Mouse (Mus musculus): Measurements from ENCODE around the gene Gm36864. TPM values are rescaled to one million over a fixed set of nuclear protein-coding genes. Genes with fewer than 3 reads are reported as not detected.

The Gm36864 gene
- polyA plus RNA-seq, 1 experiment, result not detected

DNA sequence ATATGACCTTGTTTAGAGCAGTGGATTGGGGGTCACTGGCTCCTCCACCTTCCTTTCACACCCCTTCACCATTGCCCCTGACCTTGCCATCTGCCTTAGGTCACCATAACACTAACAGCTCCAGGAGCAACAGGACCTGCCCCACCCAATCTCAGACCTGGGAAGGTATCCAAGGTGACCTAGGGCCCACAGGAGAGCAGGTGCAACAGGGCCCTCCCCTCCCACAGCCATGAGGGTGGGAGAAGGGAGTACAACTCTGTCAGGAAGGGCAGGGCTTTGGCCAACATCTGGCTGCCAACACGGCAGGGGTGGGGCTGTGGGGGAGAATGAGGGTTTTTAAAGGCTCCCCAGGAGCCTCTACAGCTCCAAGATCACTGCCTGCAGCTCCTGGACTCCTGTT lies 10.9 kb upstream of the Gm36864 start, which contains the start of gene Klk1:
Klk1 (plus strand) TSS at position 285 of the 400 bp plus-strand sequence.
- Histone ChIP-seq H3K27ac (ENCODE audit: insufficient read depth, low read length) (no peak within 1 kb of the TSS), H3K4me3 (replicated peaks; ENCODE audit: insufficient read depth, low read depth, low read length) (no peak within 1 kb of the TSS), H3K4me1 (ENCODE audit: control insufficient read depth, insufficient read depth, low read length) (no peaks in the 10 kb centered on the region), H3K27me3 (ENCODE audit: control insufficient read depth, insufficient read depth, low read length) (no peaks in the 10 kb centered on the region)
- no peak for DNase-seq
- WGBS, result 56% methylated on average over 1 of the region's 1 CpGs
- TF ChIP-seq CTCF (IDR thresholded peaks at IDR 0.05; ENCODE audit: borderline replicate concordance, insufficient read depth, low read depth, low read length), result no peak
- no peak for TF ChIP-seq POLR2A (IDR thresholded peaks at IDR 0.05; ENCODE audit: borderline replicate concordance, insufficient read depth, low read length)

DNA sequence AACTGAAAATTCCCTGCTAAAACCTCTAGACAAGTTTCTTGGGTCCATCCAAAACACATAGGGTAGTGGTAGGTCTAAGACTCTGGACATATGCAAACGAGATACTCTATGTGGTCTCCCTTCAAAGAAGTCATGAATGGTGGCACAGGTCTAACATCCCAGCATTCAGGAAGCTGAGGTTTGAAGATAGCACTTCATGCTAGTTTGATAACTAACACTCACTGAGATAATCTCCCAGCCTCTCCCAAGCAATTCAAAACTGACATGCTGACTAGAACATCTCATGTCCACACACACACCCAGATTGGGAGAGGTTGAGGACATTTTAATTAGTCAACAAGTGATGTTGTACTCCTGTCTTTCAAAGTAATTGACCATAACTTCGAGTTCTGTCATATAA lies 3.9 kb downstream of the Gm36864 start:
- Histone ChIP-seq H3K4me1 (ENCODE audit: control insufficient read depth, insufficient read depth, low read length) (no peaks in the 10 kb centered on the region; the same call in 1 of the 2 replicates), H3K27ac (ENCODE audit: insufficient read depth, low read length) (no peak overlapping the region), H3K27me3 (ENCODE audit: control insufficient read depth, insufficient read depth, low read length) (no peaks in the 10 kb centered on the region), H3K4me3 (replicated peaks; ENCODE audit: insufficient read depth, low read depth, low read length) (no peak overlapping the region)
- no peak for DNase-seq
- TF ChIP-seq CTCF (IDR thresholded peaks at IDR 0.05; ENCODE audit: borderline replicate concordance, insufficient read depth, low read depth, low read length) (no peak), POLR2A (IDR thresholded peaks at IDR 0.05; ENCODE audit: borderline replicate concordance, insufficient read depth, low read length) (no peak)
- 37% methylated on average over 2 of the region's 2 CpGs for WGBS

DNA sequence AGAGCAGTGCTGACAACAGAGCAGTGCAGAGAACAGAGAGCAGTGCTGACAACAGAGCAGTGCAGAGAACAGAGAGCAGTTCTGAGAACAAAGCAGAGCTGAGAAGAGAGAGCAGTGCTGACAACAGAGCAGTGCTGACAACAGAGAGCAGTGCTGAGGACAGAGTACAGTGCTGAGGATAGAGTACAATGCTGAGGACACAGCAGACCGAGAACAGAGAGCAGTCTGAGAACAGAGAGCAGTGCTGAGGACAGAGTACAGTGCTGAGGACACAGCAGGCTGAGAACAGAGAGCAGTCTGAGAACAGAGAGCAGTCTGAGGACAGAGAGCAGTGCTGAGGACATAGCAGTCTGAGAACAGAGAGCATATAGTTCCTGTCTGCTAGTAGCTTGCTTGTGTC lies 4.7 kb downstream of the Gm36864 start:
- H3K27ac ChIP-seq (ENCODE audit: insufficient read depth, low read length), result no peak overlapping the region
- no peaks in the 10 kb centered on the region for H3K27me3 ChIP-seq (ENCODE audit: control insufficient read depth, insufficient read depth, low read length)
- no peaks in the 10 kb centered on the region; the same call in 1 of the 2 replicates for H3K4me1 ChIP-seq (ENCODE audit: control insufficient read depth, insufficient read depth, low read length)
- no peak overlapping the region for H3K4me3 ChIP-seq (replicated peaks; ENCODE audit: insufficient read depth, low read depth, low read length)
- DNase-seq, result no peak
- TF ChIP-seq POLR2A (IDR thresholded peaks at IDR 0.05; ENCODE audit: borderline replicate concordance, insufficient read depth, low read length) (no peak), CTCF (IDR thresholded peaks at IDR 0.05; ENCODE audit: borderline replicate concordance, insufficient read depth, low read depth, low read length) (no peak)
- WGBS, result 48% methylated on average over 1 of the region's 1 CpGs

DNA sequence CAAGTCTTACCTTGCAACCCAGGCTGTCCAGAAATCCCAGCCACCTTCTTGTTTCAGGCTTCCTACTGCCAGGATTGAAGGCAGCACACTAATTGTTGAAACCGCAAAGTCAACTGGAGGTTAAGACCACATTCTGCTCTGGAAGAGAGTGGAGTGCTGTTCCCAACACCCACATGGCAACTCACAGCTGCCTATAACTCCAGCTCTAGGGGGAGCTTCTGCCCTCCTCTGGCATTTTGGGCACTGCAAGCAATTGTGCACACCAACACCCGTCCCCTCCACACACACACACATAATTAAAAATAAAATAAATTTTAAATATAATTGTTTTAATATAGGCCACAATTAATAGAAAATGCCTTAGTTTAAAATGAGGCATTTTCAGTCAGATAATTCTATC lies 5.2 kb downstream of the Gm36864 start:
- TF ChIP-seq CTCF (IDR thresholded peaks at IDR 0.05; ENCODE audit: borderline replicate concordance, insufficient read depth, low read depth, low read length), result no peak
- TF ChIP-seq POLR2A (IDR thresholded peaks at IDR 0.05; ENCODE audit: borderline replicate concordance, insufficient read depth, low read length), result no peak
- no peak overlapping the region for H3K4me3 ChIP-seq (replicated peaks; ENCODE audit: insufficient read depth, low read depth, low read length)
- WGBS, result 63% methylated on average over 2 of the region's 2 CpGs

DNA sequence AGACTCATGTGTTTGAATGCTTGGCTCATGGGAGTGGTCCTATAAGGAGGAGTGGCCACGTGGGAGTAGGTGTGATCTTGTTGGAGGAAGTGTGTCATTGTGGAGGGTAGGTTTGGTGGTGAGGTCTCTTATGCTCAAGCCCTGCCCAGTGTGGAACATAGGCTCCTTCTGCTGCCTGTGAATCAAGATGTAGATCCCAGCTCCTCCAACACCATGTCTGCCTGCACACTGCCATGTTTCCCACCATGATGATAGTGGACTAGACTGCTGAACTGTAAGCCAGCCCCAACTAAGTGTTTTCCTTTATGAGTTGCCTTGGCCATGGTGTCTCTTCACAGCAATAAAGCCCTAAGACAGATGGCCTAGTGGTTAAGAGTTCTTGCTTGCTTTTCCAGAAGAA lies 8.1 kb downstream of the Gm36864 start:
- TF ChIP-seq CTCF (IDR thresholded peaks at IDR 0.05; ENCODE audit: borderline replicate concordance, insufficient read depth, low read depth, low read length), result no peak
- TF ChIP-seq POLR2A (IDR thresholded peaks at IDR 0.05; ENCODE audit: borderline replicate concordance, insufficient read depth, low read length), result no peak
- H3K27me3 ChIP-seq (ENCODE audit: control insufficient read depth, insufficient read depth, low read length), result no peaks in the 10 kb centered on the region
- no peak overlapping the region for H3K27ac ChIP-seq (ENCODE audit: insufficient read depth, low read length)
- no peak overlapping the region for H3K4me3 ChIP-seq (replicated peaks; ENCODE audit: insufficient read depth, low read depth, low read length)
- 0 out of 2 replicates have a peak, but pooled peaks cover 2% of the 10 kb centered on the region for H3K4me1 ChIP-seq (ENCODE audit: control insufficient read depth, insufficient read depth, low read length)
- DNase-seq, result no peak
- 58% methylated on average over 1 of the region's 1 CpGs for whole genome bisulfite sequencing

More for the DNA sequence above, 5.2 kb downstream of the Gm36864 start:
- Histone ChIP-seq H3K4me1 (ENCODE audit: control insufficient read depth, insufficient read depth, low read length) (no peaks in the 10 kb centered on the region), H3K27ac (ENCODE audit: insufficient read depth, low read length) (no peak overlapping the region), H3K27me3 (ENCODE audit: control insufficient read depth, insufficient read depth, low read length) (no peaks in the 10 kb centered on the region)
- DNase-seq, result no peak

DNA sequence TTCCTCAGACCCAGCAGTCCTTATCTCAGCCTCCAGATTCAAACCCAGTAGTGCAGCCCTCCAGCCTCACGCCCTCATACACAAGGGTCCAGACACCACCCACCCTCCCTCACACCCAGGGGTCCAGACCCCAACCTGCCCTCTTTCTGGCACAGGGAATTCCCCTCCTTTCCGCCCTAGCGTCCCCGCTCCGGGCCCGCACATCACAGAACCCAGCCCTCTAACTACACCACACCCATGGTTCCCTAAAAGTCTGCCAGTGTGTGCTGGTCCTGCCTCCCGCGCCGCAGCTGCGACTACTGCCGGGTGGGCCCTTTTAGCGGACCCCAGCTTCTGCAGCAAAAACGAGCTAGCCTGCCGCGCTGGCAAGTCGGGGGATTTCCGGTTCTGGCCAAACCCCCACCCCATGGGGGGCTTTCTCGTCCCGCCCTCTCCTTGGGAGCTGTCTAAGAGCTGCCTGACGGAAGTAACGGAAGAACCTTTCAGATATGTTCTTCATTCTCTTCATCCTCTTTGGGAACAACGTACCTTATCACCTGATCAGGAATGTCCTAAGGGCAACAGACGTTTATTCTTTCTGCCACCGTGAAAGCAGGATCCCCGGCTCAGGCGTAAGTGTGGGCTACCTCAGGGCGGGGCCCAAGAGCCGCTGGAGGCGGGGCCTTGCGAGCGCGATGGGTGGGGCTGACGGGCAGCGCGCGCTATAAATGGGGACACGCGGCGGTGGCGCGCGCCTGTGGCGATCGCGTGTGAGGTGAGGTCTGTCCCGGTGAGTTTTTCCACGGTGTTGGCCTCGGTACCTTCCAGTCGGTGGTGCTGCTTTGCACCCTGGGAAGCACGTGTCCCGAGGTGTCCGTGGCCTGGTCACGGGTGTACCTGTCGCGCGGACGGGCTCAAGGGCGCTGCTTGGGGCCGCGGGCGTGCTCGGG lies 10.3 kb downstream of the Gm36864 start, which contains the start of the genes 1700028J19Rik and 2410002F23Rik:
1700028J19Rik (minus strand) TSS at position 641 of the 929 bp plus-strand sequence.
2410002F23Rik (plus strand) TSS at position 668 of the 929 bp plus-strand sequence.
- WGBS, result under 1% methylated on average over 62 of the region's 62 CpGs

DNA sequence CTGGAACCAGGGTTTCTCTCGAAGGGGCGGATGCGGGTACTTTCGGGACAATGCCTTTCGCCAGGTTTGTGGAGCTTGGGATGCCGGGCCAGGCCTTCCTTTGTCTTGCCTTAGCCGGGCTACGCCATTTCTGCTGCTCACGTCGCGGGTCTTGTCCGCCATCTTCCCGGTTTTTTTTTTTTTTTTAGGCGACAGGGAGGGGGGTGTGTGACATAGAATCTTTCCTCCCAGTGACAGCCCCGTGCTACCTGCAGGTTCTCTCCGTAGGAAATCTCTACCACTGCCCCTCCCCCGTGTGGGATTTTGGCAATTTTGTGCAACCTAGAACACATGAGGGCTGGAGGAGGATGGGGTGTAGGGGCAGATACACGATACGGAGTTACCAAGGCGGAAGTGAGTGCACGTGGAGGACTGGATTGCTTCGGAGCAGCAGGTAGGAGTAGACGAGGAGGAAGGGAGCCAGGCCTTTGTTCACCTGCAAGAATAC lies 11.1 kb downstream of the Gm36864 start:
- Histone ChIP-seq H3K27me3 (ENCODE audit: control insufficient read depth, insufficient read depth, low read length) (no peaks in the 10 kb centered on the region), H3K4me3 (replicated peaks; ENCODE audit: insufficient read depth, low read depth, low read length) (peak overlapping the region; percentile 97), H3K27ac (ENCODE audit: insufficient read depth, low read length) (peak overlapping the region; percentile 71), H3K4me1 (ENCODE audit: control insufficient read depth, insufficient read depth, low read length) (0 out of 2 replicates have a peak, but pooled peaks cover 2% of the 10 kb centered on the region)
- WGBS, result 0% methylated on average over 23 of the region's 23 CpGs
- no peak for TF ChIP-seq CTCF (IDR thresholded peaks at IDR 0.05; ENCODE audit: borderline replicate concordance, insufficient read depth, low read depth, low read length)
- TF ChIP-seq POLR2A (IDR thresholded peaks at IDR 0.05; ENCODE audit: borderline replicate concordance, insufficient read depth, low read length), result no peak
- no peak for DNase-seq

More for the DNA sequence above, 10.3 kb downstream of the Gm36864 start, which contains the start of the genes 1700028J19Rik and 2410002F23Rik:
- Histone ChIP-seq H3K27ac (ENCODE audit: insufficient read depth, low read length) (peak within 1 kb of the TSS; percentile 79), H3K4me1 (ENCODE audit: control insufficient read depth, insufficient read depth, low read length) (0 out of 2 replicates have a peak, but pooled peaks cover 2% of the 10 kb centered on the region), H3K27me3 (ENCODE audit: control insufficient read depth, insufficient read depth, low read length) (no peaks in the 10 kb centered on the region), H3K4me3 (replicated peaks; ENCODE audit: insufficient read depth, low read depth, low read length) (peak within 1 kb of the TSS; percentile 97)
- TF ChIP-seq CTCF (IDR thresholded peaks at IDR 0.05; ENCODE audit: borderline replicate concordance, insufficient read depth, low read depth, low read length), result no peak
- peak; percentile 94 for TF ChIP-seq POLR2A (IDR thresholded peaks at IDR 0.05; ENCODE audit: borderline replicate concordance, insufficient read depth, low read length)
- peak; percentile 89 to 94 for DNase-seq

Measured in cerebellum, adult 2 months (tissue).